18 mouse cellular contexts compared by ENCODE assay signal in genomic region chr2:13103797-13104200, GRCm38 (mm10).
DNase-seq lines count a peak whose midpoint lies in the region; ATAC-seq and TF ChIP-seq lines count a peak whose summit lies in the region.
"Had no signal": no experiment of that assay in that cellular context is flagged by ENCODE, and none has a peak within 500 bp of the region (broad histone marks: within the 10 kb centered on the region; RNA-seq: fewer than 3 reads in every experiment).

No protein-coding gene starts in this region.

- no peak overlapping the region for H3K4me3 ChIP-seq in cerebellum, adult 2 months (replicated peaks; ENCODE audit: insufficient read depth, low read depth, low read length)
- H3K4me3 ChIP-seq: forebrain, embryonic 12.5 days; gastrocnemius, adult 2 months; hindbrain, embryonic 12.5 days; intestine, embryonic 15.5 days; limb, embryonic 15.5 days; midbrain, embryonic 10.5 days had no signal

- intact Hi-C loops in left cerebral cortex, postnatal 10 days (cut with DNase I) = no loop called here

- no peak for ATAC-seq in megakaryocyte-erythroid progenitor cell, adult 5-6 weeks (replicated peaks; ENCODE audit: low FRiP score, low TSS enrichment, poor library complexity, severe bottlenecking)
- ATAC-seq: intestine, embryonic 15.5 days had no signal

- no peak for TF ChIP-seq CTCF in cerebellum, adult 2 months (IDR thresholded peaks at IDR 0.05; ENCODE audit: borderline replicate concordance, insufficient read depth, low read depth, low read length)

- 68% methylated on average over 7 of the region's 7 CpGs for WGBS in cerebellum, adult 2 months

- no peaks in the 10 kb centered on the region for H3K4me1 ChIP-seq in cerebellum, adult 2 months (ENCODE audit: control insufficient read depth, insufficient read depth, low read length)
- H3K4me1 ChIP-seq: intestine, embryonic 15.5 days; limb, embryonic 15.5 days had no signal

- no peaks in the 10 kb centered on the region for H3K27me3 ChIP-seq in cerebellum, adult 2 months (ENCODE audit: control insufficient read depth, insufficient read depth, low read length)
- H3K27me3 ChIP-seq: forebrain, embryonic 12.5 days; hindbrain, embryonic 12.5 days; intestine, embryonic 15.5 days; limb, embryonic 15.5 days had no signal

- DNase-seq in left cerebral cortex, adult 11 months (ENCODE audit: low spot score) = peak; percentile 44
- no peak for DNase-seq in left cerebral cortex, postnatal 10 days (ENCODE audit: extremely low spot score in 1 of 2, low spot score in 2 of 2)
- peak; percentile 71 to 75 for DNase-seq in frontal cortex, adult 2 months (ENCODE audit: extremely low spot score in 1 of 2, low spot score in 1 of 2)
- DNase-seq in left cerebral cortex, adult 9 months (ENCODE audit: low spot score in 2 of 2) = peak; percentile 47 to 66
- DNase-seq in right cerebral cortex, postnatal 14 days = peak; percentile 14
- DNase-seq in cerebellum, adult 18-20 months = no peak
- no peak for DNase-seq in cerebellum, adult 2 months
- DNase-seq: adrenal gland, postnatal 25 days; cerebellum, postnatal 25 days; gastrocnemius, adult 2 months; thymus, postnatal 14 days had no signal

- no peak for TF ChIP-seq POLR2A in cerebellum, adult 2 months (IDR thresholded peaks at IDR 0.05; ENCODE audit: borderline replicate concordance, insufficient read depth, low read length)

- no peak overlapping the region for H3K27ac ChIP-seq in cerebellum, adult 2 months (ENCODE audit: insufficient read depth, low read length)
- H3K27ac ChIP-seq: forebrain, embryonic 12.5 days; gastrocnemius, adult 2 months; hindbrain, embryonic 12.5 days; intestine, embryonic 15.5 days; limb, embryonic 15.5 days; midbrain, embryonic 10.5 days; stomach, postnatal 0 days had no signal

Comparison
In these comparisons a context has a peak if more than half of its experiments do, and no peak if none do; other contexts are left out.
1. DNase-seq: peak in left cerebral cortex, adult 11 months (single experiment), frontal cortex, adult 2 months (2 of 2), left cerebral cortex, adult 9 months (2 of 2) and right cerebral cortex, postnatal 14 days (single experiment); none in left cerebral cortex, postnatal 10 days (0 of 2), cerebellum, adult 18-20 months (0 of 2) and cerebellum, adult 2 months (0 of 2).